Mouse (Mus musculus) cortical plate, adult 2 months (tissue): ENCODE measurements at regions not wholly inside any gene's neighbourhood (a gene's known extent, or its start where the extent isn't known, plus 50 kb on each side); places are given as distances from the start of the nearest gene placed in this dataset.

Source experiments
- CTCF ChIP-seq: fragments of 200-500 bp; IDR thresholded peaks from 2 replicates; pipeline ENCODE4 v1.5.1; 2011; ENCODE audit warnings: mild to moderate bottlenecking, control low read depth, low read length; ENCODE audit not compliant: insufficient read depth; ENCODE audit errors: extremely low read depth
- POLR2A ChIP-seq: fragments of 200-500 bp; IDR thresholded peaks from 2 replicates; pipeline ENCODE4 v1.6.1; 2011; ENCODE audit warnings: mild to moderate bottlenecking, low read length, control low read depth; ENCODE audit not compliant: insufficient read depth; ENCODE audit errors: extremely low read depth

- no peak for TF ChIP-seq CTCF
- no peak for TF ChIP-seq POLR2A
Measured at GRCm38 (mm10) chr5:46456356-46456755, 598.9 kb upstream of the Lcorl start.
